Mouse (Mus musculus): ENCODE results near the gene Plcb4. TPM values are rescaled to one million over a fixed set of nuclear protein-coding genes. Genes with fewer than 3 reads are reported as not detected.

Gene Plcb4
- 37.9 and 41.3 TPM in 2 replicates for polyA plus RNA-seq (2012; ENCODE audit: insufficient read depth, insufficient read length, missing spikeins)

- peak within 1 kb of the TSS; percentile 97 for H3K27ac ChIP-seq (replicated peaks; ENCODE audit: low read depth, low read length)
- peak within 1 kb of the TSS; percentile 74 for H3K4me3 ChIP-seq (ENCODE audit: insufficient read depth, low read depth, low read length)
Observed at GRCm38 (mm10) chr2:135658486-135659390, at the start of gene Plcb4. Gene Plcb4 (plus strand): TSS chr2:135659011.

GRCm38 (mm10) chr2:135614651-135615261 lies 44.1 kb upstream of the Plcb4 start:
- Histone ChIP-seq H3K4me3 (ENCODE audit: insufficient read depth, low read depth, low read length) (no peak overlapping the region), H3K27ac (replicated peaks; ENCODE audit: low read depth, low read length) (no peak overlapping the region), H3K4me1 (ENCODE audit: control insufficient read depth, insufficient read depth, insufficient read length, low read length) (no peaks in the 10 kb centered on the region)

More at GRCm38 (mm10) chr2:135658486-135659390, at the start of gene Plcb4:
- peaks cover 7% of the 10 kb centered on the region; the same call in 1 of the 2 replicates for H3K4me1 ChIP-seq (ENCODE audit: control insufficient read depth, insufficient read depth, insufficient read length, low read length)

- Histone ChIP-seq H3K27ac (replicated peaks; ENCODE audit: low read depth, low read length) (no peak overlapping the region), H3K4me3 (ENCODE audit: insufficient read depth, low read depth, low read length) (no peak overlapping the region), H3K4me1 (ENCODE audit: control insufficient read depth, insufficient read depth, insufficient read length, low read length) (no peaks in the 10 kb centered on the region)
Observed at GRCm38 (mm10) chr2:135616090-135616489, 42.7 kb upstream of the Plcb4 start.

- Histone ChIP-seq H3K4me3 (ENCODE audit: insufficient read depth, low read depth, low read length) (no peak overlapping the region), H3K27ac (replicated peaks; ENCODE audit: low read depth, low read length) (no peak overlapping the region), H3K4me1 (ENCODE audit: control insufficient read depth, insufficient read depth, insufficient read length, low read length) (no peaks in the 10 kb centered on the region)
Observed at GRCm38 (mm10) chr2:135618551-135618950, 40.3 kb upstream of the Plcb4 start.

- Histone ChIP-seq H3K27ac (replicated peaks; ENCODE audit: low read depth, low read length) (no peak overlapping the region), H3K4me1 (ENCODE audit: control insufficient read depth, insufficient read depth, insufficient read length, low read length) (no peaks in the 10 kb centered on the region), H3K4me3 (ENCODE audit: insufficient read depth, low read depth, low read length) (no peak overlapping the region)
Observed at GRCm38 (mm10) chr2:135619956-135620355, 38.9 kb upstream of the Plcb4 start.

- no peaks in the 10 kb centered on the region for H3K4me1 ChIP-seq (ENCODE audit: control insufficient read depth, insufficient read depth, insufficient read length, low read length)
- no peak overlapping the region for H3K4me3 ChIP-seq (ENCODE audit: insufficient read depth, low read depth, low read length)
- no peak overlapping the region for H3K27ac ChIP-seq (replicated peaks; ENCODE audit: low read depth, low read length)
Observed at GRCm38 (mm10) chr2:135627821-135628220, 31.0 kb upstream of the Plcb4 start.

GRCm38 (mm10) chr2:135637227-135637626 lies 21.6 kb upstream of the Plcb4 start:
- no peak overlapping the region for H3K27ac ChIP-seq (replicated peaks; ENCODE audit: low read depth, low read length)
- no peak overlapping the region for H3K4me3 ChIP-seq (ENCODE audit: insufficient read depth, low read depth, low read length)
- no peaks in the 10 kb centered on the region for H3K4me1 ChIP-seq (ENCODE audit: control insufficient read depth, insufficient read depth, insufficient read length, low read length)

- H3K27ac ChIP-seq (replicated peaks; ENCODE audit: low read depth, low read length), result 0 out of 2 replicates have a peak overlapping the region, but pooled peaks have one; percentile 17
- H3K4me3 ChIP-seq (ENCODE audit: insufficient read depth, low read depth, low read length), result no peak overlapping the region
Observed at GRCm38 (mm10) chr2:135641002-135641401, 17.8 kb upstream of the Plcb4 start.

GRCm38 (mm10) chr2:135641636-135642035 lies 17.2 kb upstream of the Plcb4 start:
- no peak overlapping the region for H3K4me3 ChIP-seq (ENCODE audit: insufficient read depth, low read depth, low read length)
- no peaks in the 10 kb centered on the region for H3K4me1 ChIP-seq (ENCODE audit: control insufficient read depth, insufficient read depth, insufficient read length, low read length)
- no peak overlapping the region for H3K27ac ChIP-seq (replicated peaks; ENCODE audit: low read depth, low read length)

More at GRCm38 (mm10) chr2:135641002-135641401, 17.8 kb upstream of the Plcb4 start:
- H3K4me1 ChIP-seq (ENCODE audit: control insufficient read depth, insufficient read depth, insufficient read length, low read length), result no peaks in the 10 kb centered on the region

GRCm38 (mm10) chr2:135646226-135646625 lies 12.6 kb upstream of the Plcb4 start:
- Histone ChIP-seq H3K4me1 (ENCODE audit: control insufficient read depth, insufficient read depth, insufficient read length, low read length) (no peaks in the 10 kb centered on the region), H3K4me3 (ENCODE audit: insufficient read depth, low read depth, low read length) (no peak overlapping the region), H3K27ac (replicated peaks; ENCODE audit: low read depth, low read length) (no peak overlapping the region)

GRCm38 (mm10) chr2:135646654-135647053 lies 12.2 kb upstream of the Plcb4 start:
- H3K4me3 ChIP-seq (ENCODE audit: insufficient read depth, low read depth, low read length), result no peak overlapping the region
- H3K4me1 ChIP-seq (ENCODE audit: control insufficient read depth, insufficient read depth, insufficient read length, low read length), result no peaks in the 10 kb centered on the region
- no peak overlapping the region for H3K27ac ChIP-seq (replicated peaks; ENCODE audit: low read depth, low read length)

GRCm38 (mm10) chr2:135647985-135648384 lies 10.8 kb upstream of the Plcb4 start:
- Histone ChIP-seq H3K27ac (replicated peaks; ENCODE audit: low read depth, low read length) (no peak overlapping the region), H3K4me3 (ENCODE audit: insufficient read depth, low read depth, low read length) (no peak overlapping the region), H3K4me1 (ENCODE audit: control insufficient read depth, insufficient read depth, insufficient read length, low read length) (no peaks in the 10 kb centered on the region)

- no peak overlapping the region for H3K27ac ChIP-seq (replicated peaks; ENCODE audit: low read depth, low read length)
- H3K4me1 ChIP-seq (ENCODE audit: control insufficient read depth, insufficient read depth, insufficient read length, low read length), result no peaks in the 10 kb centered on the region
- H3K4me3 ChIP-seq (ENCODE audit: insufficient read depth, low read depth, low read length), result no peak overlapping the region
Observed at GRCm38 (mm10) chr2:135650885-135651284, 7.9 kb upstream of the Plcb4 start.

GRCm38 (mm10) chr2:135652040-135652439 lies 6.8 kb upstream of the Plcb4 start:
- Histone ChIP-seq H3K27ac (replicated peaks; ENCODE audit: low read depth, low read length) (no peak overlapping the region), H3K4me1 (ENCODE audit: control insufficient read depth, insufficient read depth, insufficient read length, low read length) (peaks cover 4% of the 10 kb centered on the region; the same call in 1 of the 2 replicates), H3K4me3 (ENCODE audit: insufficient read depth, low read depth, low read length) (no peak overlapping the region)

GRCm38 (mm10) chr2:135652451-135652850 lies 6.4 kb upstream of the Plcb4 start:
- Histone ChIP-seq H3K4me1 (ENCODE audit: control insufficient read depth, insufficient read depth, insufficient read length, low read length) (peaks cover 4% of the 10 kb centered on the region; the same call in 1 of the 2 replicates), H3K4me3 (ENCODE audit: insufficient read depth, low read depth, low read length) (no peak overlapping the region)

More at GRCm38 (mm10) chr2:135652451-135652850, 6.4 kb upstream of the Plcb4 start:
- H3K27ac ChIP-seq (replicated peaks; ENCODE audit: low read depth, low read length), result no peak overlapping the region
